Mouse (Mus musculus): ENCODE results near the gene Kcna6.

Kcna6 gene

GRCm38 (mm10) chr6:126735806-126736205, 4.7 kb downstream of the Kcna6 start:
- DNase-seq (ENCODE audit: low spot score) = no peak

- DNase-seq (ENCODE audit: low spot score) = no peak
Measured at GRCm38 (mm10) chr6:126732645-126733044, 7.8 kb downstream of the Kcna6 start.

- DNase-seq (ENCODE audit: low spot score) = no peak
Measured at GRCm38 (mm10) chr6:126728803-126729202, 11.7 kb downstream of the Kcna6 start.

- no peak for DNase-seq (ENCODE audit: low spot score)
Measured at GRCm38 (mm10) chr6:126718423-126719087, 21.9 kb downstream of the Kcna6 start.

- DNase-seq (ENCODE audit: low spot score) = no peak
Measured at GRCm38 (mm10) chr6:126712531-126712930, 27.9 kb downstream of the Kcna6 start.

- DNase-seq (ENCODE audit: low spot score) = no peak
Measured at GRCm38 (mm10) chr6:126705936-126706335, 34.5 kb downstream of the Kcna6 start.

GRCm38 (mm10) chr6:126704430-126704829, 36.0 kb downstream of the Kcna6 start:
- DNase-seq (ENCODE audit: low spot score) = peak; percentile 84

GRCm38 (mm10) chr6:126702116-126702515, 38.4 kb downstream of the Kcna6 start:
- DNase-seq (ENCODE audit: low spot score) = peak; percentile 89

- DNase-seq (ENCODE audit: low spot score) = no peak
Measured at GRCm38 (mm10) chr6:126701196-126701595, 39.3 kb downstream of the Kcna6 start.

GRCm38 (mm10) chr6:126699995-126700394, 40.5 kb downstream of the Kcna6 start:
- DNase-seq (ENCODE audit: low spot score) = no peak

GRCm38 (mm10) chr6:126687120-126687519, 53.4 kb downstream of the Kcna6 start:
- DNase-seq (ENCODE audit: low spot score) = no peak

- DNase-seq (ENCODE audit: low spot score) = no peak
Measured at GRCm38 (mm10) chr6:126685135-126685534, 55.3 kb downstream of the Kcna6 start.

GRCm38 (mm10) chr6:126678961-126679360, 61.5 kb downstream of the Kcna6 start:
- DNase-seq (ENCODE audit: low spot score) = peak; percentile 48

- DNase-seq (ENCODE audit: low spot score) = no peak
Measured at GRCm38 (mm10) chr6:126667001-126667400, 73.5 kb downstream of the Kcna6 start.

- DNase-seq (ENCODE audit: low spot score) = no peak
Measured at GRCm38 (mm10) chr6:126666091-126666490, 74.4 kb downstream of the Kcna6 start.

- no peak for DNase-seq (ENCODE audit: low spot score)
Measured at GRCm38 (mm10) chr6:126664569-126664968, 75.9 kb downstream of the Kcna6 start.

All from retina, embryonic 14.5 days (tissue).